Mouse (Mus musculus) lung, adult 10 weeks (tissue): ENCODE measurements around the gene Rbm28. TPM values are rescaled to one million over a fixed set of nuclear protein-coding genes. Genes with fewer than 3 reads are reported as not detected.

Experiments used
- polyA plus RNA-seq: library from polyadenylated mRNA; stranded (reverse); fragments of 350-450 nt; fragmentation: Illumina TruSeq; extraction: RNeasy Lipid Tissue Mini Kit (QIAGEN cat#74804); gene quantifications from one replicate; pipeline ENCODE4 v1.2.3, GENCODE M21; 2014; ENCODE audit warnings: low read depth, low replicate concordance; ENCODE audit not compliant: insufficient read depth

Rbm28 gene
- polyA plus RNA-seq: 19.2 TPM

GRCm38 (mm10) chr6:29164314-29165244 lies at the start of gene Rbm28:
Gene Rbm28 (minus strand): TSS chr6:29165006.

GRCm38 (mm10) chr6:29178888-29179658 lies 14.3 kb upstream of the Rbm28 start, which contains the start of gene Prrt4:
Gene Prrt4 (minus strand): TSS chr6:29179584.

Other genes starting within 250 kb of the Rbm28 start
- gene Lep, start 104.8 kb downstream of the Rbm28 start, polyA plus RNA-seq: 1.2 TPM
- 3.2 TPM for gene Prrt4, start 14.6 kb upstream of the Rbm28 start, polyA plus RNA-seq
- 101 TPM for gene Impdh1, start 51.4 kb upstream of the Rbm28 start, polyA plus RNA-seq
- gene Hilpda, start 107.5 kb upstream of the Rbm28 start, polyA plus RNA-seq: 282 TPM
- 4.0 TPM for gene Fam71f2, start 114.6 kb upstream of the Rbm28 start, polyA plus RNA-seq
- not detected for gene Fam71f1, start 154.1 kb upstream of the Rbm28 start, polyA plus RNA-seq
- gene Calu, start 183.1 kb upstream of the Rbm28 start, polyA plus RNA-seq: 128 TPM
- 0.24 TPM for gene Opn1sw, start 223.5 kb upstream of the Rbm28 start, polyA plus RNA-seq
- gene Ccdc136, start 231.3 kb upstream of the Rbm28 start, polyA plus RNA-seq: 2.0 TPM